Mouse (Mus musculus): ENCODE data around the gene Klc1. TPM values are rescaled to one million over a fixed set of nuclear protein-coding genes. Genes with fewer than 3 reads are reported as not detected.
"Not testable (repeated sequence)": the region's sequence is repeated elsewhere in the genome, so short reads cannot be mapped to it uniquely, and the experiment has no call there.

The Klc1 gene
- 10 to 100 TPM; 55.2 to 59.3 TPM for total RNA-seq (2021)
- long read RNA-seq, experiment 1, partial matches to known transcripts: 6 of 25 reads
- long read RNA-seq, experiment 1, other reads (novel, unspliced or antisense): 12 of 25 reads
- long read RNA-seq, experiment 2, transcript Klc1-204 (16 exons, 2,268 nt): major isoform, 5 of 33 reads
- long read RNA-seq, experiment 2, partial matches to known transcripts: 7 of 33 reads
- long read RNA-seq, experiment 2, other reads (novel, unspliced or antisense): 12 of 33 reads

DNA sequence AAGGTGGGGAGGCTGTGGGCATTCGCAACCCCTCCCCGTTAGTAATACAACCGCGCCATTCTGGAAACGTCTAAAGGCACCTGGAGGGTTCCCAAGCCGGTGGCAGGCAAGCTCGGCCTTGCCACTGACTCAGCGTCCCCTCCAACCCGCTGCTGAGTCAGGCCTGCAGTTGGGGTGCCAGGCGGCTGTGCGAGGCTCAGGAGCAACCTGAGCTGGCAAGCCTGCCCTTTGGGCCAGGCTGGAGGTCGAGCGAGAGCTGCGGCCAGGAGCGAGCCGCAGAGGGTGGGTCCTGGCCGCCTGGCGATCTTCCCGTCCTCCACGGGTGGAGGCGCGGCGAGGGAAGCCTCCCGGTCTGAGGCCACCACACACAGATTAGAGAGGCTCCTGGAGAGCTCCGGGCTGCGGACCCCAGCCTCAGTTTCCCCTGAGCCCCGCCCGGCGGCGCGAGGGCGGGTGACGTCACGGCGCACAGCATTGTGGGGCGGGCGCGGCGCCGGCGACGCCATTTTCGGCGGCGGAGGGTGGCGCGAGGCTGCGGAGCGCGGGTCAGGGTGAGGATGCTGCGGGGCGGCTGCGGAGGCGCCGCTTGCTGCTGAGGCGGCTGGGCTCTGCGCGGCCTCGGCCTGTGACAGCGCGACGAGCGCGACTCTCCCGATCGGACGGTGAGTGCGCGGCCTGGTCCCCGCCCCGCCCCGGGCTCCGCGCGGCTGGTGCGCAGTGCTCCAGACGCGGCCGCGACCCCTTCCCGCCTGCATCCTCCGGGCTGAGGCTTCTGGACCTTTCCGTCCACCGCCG lies at the start of gene Klc1:
Klc1 (plus strand) TSS at position 469 of the 795 bp plus-strand sequence.
- DNase-seq: peak; percentile 69 to 75
- intact Hi-C loops (cut with DNase I): no loop called here

DNA sequence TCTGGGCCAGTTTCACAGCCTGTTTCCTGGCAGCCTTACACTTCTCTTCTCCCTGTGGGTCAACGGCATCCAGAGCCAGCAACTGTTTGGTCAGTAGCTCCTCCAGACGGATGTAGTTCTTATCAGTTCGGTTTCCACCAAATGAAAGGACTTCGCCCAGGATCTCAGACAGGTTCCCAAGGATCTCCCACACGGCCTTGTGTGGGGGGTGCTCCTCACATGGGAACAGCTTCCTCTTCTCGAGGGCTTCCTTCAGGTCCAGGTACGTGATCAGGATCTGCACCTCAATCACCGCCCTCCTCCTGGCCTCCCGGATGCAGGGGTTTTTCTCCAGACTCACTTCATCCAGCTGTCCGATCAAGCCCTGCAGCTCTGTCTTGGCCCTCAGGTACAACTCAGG lies 48.6 kb upstream of the Klc1 start:
- intact Hi-C loops (cut with DNase I): no loop called here

DNA sequence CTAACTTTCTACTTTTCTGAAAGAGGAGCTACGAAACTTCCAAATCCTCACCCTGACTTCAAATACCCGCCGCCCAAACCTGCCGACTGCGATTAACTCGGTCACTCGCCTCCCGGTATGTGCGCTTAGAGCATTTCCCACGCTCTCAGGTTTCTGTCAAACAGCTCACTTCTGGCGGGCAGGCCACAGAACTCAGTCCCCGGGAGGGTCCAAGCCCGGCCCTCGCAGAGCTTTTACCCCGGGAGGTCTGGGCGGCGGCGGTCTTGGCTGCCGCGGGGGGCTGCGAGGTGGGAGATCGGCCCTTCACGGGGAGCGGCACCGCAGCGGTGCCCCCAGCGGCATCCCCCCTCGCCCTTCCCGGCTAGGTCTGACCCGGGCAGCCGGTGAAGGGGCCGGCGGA lies 46.2 kb upstream of the Klc1 start:
- no peak for DNase-seq
- intact Hi-C loops (cut with DNase I): no loop called here

More for the DNA sequence above, 48.6 kb upstream of the Klc1 start:
- DNase-seq: no peak

DNA sequence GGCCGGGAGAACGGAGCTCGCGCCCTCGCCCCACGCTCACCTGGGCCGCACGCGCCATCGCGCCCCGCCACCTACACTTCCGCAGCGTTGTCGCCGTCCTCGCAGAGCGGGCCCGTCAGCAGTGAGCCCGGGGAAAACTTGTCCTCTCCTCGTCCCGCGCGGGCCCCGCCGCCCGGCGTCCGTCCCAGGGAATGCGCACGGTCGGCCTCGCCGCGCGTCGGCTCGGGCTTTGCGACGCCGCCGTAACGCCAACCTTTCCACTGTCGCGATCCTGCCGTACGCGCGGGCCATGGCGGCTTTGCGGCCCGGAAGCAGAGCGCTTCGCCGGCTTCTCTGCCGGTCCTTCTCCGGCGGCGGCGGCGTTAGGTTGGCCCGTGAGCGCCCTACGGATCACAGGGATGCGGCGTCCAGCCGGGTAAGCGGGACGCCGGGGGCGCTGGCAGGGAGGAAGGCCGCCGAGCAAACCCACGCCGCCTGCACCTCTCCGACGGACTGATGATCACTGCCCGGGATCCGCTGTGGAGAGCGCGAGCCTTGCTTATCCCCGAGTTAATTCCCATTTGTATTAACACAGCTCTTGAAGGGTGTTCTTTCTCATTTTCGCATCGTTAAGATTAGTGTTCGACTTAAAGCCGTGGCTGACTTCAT lies 45.5 kb upstream of the Klc1 start, which contains the start of the genes Bag5 and Apopt1:
Bag5 (minus strand) TSS at position 254 of the 648 bp plus-strand sequence.
Apopt1 (plus strand) TSS at position 258 of the 648 bp plus-strand sequence.
- intact Hi-C loops (cut with DNase I): loop anchor here (1.0 kb wide), 1 partner anchor 99 kb away; no protein-coding TSS in a partner anchor
- peak; percentile 83 to 87 for DNase-seq

DNA sequence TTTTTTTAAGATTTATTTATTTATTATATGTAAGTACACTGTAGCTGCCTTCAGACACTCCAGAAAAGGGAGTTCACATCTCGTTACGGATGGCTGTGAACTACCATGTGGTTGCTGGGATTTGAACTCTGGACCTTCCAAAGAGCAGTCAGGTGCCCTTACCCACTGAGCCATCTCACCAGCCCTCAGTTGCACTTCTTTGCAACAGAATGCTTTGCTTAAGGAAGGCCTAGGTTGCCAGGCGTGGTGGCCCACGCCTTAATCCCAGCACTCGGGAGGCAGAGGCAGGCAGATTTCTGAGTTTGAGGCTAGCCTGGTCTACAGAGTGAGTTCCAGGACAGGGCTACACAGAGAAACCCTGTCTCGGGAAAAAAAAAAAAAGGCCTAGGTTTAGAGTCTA lies 44.8 kb upstream of the Klc1 start:
- intact Hi-C loops (cut with DNase I): loop anchor here (1.0 kb wide), 1 partner anchor 98 kb away; no protein-coding TSS in a partner anchor
- not testable (repeated sequence) for DNase-seq

DNA sequence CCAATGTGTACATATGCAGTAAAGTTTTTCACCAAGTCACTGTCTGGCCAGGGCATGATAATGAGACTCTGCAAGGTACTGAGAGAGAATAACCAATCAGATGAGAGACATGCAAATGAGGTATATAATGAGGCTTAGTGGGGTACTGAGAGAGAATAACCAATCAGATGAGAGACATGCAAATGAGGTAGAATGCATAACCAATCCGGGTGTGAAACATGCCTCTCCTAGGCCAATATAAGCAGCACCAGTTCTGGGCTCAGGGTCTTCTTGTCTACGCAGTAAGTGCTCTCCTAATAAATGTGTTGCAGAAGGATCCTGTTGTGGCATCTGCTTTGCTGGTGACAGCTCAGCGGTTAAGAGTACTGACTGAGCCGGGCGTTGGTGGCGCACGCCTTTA lies 42.1 kb upstream of the Klc1 start:
- no peak for DNase-seq
- intact Hi-C loops (cut with DNase I): no loop called here

DNA sequence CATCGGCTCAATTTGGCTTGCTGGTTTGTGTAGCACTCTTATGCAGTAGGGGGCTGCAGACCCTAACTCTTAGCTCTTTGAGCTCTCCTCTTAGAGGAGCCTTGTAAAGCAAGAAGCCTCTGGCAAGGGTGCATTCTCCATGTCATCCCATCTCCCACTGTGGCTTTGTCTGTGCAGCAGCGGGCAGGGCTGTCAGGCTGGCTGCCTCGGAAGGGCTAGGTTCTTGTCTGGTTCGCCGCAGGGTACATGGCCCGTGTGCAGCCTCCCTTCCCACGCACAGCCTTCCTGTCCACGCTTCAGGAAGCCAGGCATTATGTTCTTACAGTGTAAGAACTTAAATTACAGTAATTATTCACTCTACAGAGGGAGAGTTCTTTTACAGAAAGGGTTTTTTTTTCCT lies 40.0 kb upstream of the Klc1 start:
- intact Hi-C loops (cut with DNase I): no loop called here
- no peak for DNase-seq

DNA sequence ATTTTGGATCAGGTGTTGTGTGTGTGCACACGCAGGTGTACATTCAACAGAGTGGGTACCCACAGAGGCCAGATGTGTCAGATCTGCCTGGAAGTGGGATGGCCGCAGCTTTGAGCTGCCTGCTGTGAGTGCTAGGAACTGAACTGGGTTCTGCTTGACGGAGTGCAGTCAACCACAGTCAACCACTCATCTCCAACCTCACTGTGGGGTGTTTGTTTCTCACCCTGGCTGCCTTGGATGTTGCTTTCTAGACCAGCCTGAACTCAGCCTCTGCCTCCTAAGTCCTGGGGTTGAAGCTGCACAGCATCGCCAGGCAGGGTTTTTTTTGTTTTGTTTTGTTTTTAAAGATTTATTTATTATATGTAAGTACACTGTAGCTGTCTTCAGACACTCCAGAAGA lies 38.4 kb upstream of the Klc1 start:
- intact Hi-C loops (cut with DNase I): no loop called here
- DNase-seq: no peak

DNA sequence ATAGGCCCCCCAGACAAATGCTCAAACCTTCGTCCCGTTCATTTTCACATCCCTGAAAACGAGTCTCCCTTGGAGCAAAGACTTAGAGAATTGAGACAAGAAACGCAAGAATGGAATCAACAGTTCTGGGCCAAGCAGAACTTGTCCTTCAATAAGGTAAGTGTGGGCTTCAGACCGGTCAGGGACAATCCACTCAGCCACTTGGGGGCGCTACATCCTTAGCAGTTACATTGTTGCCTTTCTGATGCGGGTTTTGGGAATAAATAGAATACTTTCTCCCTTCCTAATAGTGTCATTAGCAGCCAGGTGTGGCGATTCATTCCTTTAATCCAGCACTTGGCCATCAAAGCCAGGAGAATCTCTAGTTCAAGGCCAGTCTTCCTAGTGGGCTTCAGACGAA lies 36.0 kb upstream of the Klc1 start:
- intact Hi-C loops (cut with DNase I): no loop called here

DNA sequence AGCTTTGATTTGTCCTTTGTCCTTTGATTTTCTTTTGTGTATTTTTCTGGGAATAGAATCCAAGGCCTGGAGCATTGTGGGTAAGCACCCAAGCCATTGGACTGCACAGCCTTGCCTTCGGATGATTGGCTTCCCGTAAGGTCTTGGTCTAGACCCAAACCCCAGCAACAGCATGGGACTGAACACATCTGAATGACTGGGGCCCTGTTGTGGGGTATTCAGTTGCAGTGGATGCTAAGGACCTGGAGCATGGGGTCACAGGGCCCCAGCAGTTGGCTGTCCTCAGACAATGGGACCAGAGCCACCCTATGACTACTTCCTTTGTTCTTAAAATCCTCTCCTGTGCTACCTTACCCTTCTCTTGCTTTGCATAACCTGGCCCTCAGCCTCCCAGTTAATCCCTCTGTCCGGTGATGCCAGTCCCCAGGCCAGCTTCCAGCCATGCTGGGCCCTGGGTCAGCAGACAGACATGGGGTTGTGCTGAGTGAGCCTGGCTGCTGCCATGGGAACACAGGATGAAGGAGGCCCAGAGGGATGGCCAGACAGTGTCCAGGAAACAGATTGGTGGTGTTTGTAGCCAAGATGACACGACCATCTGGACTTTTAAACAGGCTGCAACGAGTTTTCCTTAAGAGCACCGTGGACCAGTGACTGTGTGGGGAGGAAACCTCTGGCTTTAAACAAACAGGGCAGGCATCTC lies 33.9 kb upstream of the Klc1 start:
- peak; percentile 46 to 64 for DNase-seq
- intact Hi-C loops (cut with DNase I): no loop called here

More for the DNA sequence above, 36.0 kb upstream of the Klc1 start:
- peak in 1 of 2 experiments; percentile 56 for DNase-seq

DNA sequence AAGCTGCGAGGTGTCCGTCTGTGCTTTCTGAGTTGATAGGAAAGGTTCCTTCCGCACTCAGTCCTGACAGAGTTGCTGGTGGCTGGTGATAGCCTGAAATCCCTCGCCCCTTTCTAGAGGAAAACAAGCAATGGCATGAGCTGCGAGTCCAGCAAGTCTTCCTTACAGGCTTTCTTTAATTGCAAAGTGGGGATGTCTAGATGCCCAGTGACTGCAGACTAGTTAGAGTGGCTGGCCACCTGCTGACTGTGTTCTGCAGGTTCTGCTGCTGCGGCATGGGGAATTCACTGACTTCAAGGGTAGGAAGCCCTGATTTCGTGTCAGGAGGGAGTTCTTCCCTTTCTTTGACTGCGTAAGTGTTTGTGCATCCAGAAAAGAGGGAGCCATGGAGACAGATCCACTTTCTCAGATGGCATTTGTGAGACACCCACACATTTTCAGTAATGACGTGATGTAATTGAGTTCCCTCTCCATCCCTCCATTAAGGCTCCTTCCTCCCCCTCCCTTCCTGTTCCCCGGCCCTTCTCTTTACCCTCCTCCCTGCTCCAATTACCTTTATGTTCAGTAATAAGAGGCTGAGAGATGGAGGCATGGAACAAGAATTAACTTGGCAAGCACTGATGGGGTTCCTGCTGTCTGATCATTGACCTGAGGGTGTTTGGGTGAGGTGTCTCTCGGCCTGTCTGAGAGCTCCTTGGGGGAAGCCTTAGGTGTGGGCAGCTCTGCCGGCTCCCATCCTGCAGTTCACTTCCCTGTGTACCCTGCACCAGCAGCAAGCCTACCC lies 33.1 kb upstream of the Klc1 start:
- intact Hi-C loops (cut with DNase I): no loop called here

DNA sequence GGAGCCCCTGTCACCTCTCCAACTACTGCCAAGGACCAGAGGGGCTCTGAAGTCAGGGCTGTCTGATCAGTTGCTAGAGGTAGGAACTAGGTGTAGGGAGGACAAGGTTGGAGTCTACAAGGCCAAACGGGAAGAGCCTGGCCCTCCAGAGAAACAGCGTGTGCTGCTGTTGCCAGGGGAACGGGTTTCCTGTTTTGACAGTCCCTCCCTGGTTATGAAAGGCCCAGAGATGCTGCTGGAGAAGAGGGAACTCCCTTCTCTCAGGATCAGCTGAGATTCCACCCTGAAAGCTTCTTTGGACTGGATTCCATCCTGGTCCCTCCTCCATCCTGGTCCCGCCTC lies 32.6 kb upstream of the Klc1 start:
- peak; percentile 33 to 59 for DNase-seq
- intact Hi-C loops (cut with DNase I): no loop called here

More for the DNA sequence above, 33.1 kb upstream of the Klc1 start:
- DNase-seq: no peak

DNA sequence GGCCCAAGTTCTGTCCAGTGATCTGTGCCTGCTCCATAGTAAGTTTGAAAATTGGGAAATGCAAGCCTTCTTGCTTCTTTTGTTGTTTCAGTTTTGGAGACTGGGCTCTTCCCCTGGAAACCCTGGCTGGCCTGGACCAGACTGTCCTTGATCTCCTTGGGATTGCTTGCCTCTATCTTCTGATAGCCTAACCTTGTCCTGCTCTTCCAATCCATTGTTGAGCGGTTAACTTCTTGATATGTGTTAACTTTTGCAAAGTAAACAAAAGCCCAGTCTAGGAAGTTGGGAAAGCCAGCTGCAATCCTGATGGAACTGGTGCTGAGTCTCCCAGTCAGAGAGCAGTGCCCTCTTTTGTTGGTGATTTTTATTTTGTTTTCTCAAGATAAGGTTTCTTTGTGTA lies 30.7 kb upstream of the Klc1 start:
- intact Hi-C loops (cut with DNase I): no loop called here
- no peak for DNase-seq

DNA sequence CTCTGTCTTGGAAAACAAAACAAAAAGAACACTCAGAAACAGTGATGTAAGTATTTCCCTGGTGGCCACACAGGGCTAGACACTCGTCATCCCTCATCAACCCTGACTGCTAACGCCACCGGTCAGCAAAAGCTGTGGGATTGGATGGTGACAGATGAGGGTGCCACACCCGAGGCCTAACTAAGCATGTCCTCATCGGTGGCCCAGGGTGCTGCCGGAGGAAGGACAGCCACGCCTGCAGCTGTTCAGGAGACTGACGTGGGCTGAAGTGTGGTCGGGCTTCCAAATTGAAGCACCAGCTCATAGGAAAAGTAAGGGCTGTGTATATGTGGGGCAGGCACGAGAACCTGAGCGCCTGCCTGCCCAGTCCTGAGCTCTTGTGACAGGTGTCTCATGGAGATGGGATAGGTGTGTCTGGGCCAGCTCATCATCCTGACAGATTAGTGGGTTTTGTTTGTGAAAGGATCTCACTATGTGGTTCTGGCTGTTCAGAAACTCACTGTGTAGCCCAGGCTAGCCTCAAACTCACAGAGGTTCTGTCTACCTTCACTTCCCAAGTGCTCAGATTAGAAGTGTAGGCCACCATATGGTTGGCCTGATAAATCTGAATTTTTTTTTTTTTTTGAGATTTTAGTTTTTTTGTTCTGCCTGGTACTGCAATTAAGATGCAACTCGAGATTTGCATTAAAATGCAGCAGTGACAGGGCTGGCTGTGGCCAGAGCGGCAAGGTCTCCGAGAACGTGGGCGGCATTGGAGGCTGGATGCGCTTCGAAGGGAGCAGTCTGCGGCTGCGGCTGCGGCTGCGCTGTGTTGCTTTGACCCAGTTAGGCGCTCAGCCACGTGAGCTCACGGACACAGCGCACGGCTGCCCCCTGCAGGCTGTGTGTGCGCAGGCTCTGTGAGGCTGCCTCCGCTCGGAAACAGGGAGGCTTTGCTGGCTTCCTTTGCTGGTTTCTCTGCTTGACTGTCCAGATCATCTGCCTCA lies 26.5 kb upstream of the Klc1 start:
- intact Hi-C loops (cut with DNase I): loop anchor here (2.0 kb wide), 1 partner anchor 65 kb away; no protein-coding TSS in a partner anchor
- peak; percentile 85 to 88 for DNase-seq

DNA sequence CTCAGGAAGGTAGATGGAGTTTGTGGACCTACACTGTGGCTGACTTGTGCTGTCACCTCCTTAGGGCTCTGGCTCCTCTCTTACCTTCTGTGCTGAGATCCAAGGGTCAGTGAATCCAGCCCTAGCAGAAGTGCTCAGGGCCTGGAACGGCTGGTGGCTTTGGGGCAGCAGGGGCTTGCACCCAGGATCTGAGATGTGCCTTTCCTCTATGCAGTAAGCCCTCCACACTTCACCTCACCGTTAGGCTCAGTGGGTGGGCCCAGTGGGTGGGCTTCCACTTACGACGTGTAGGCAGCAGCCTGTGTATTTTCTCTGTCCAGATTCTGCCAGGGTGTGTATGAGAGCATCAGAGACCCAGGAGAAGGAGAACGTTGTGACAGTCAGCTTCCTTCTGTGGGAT lies 25.7 kb upstream of the Klc1 start:
- no peak for DNase-seq
- intact Hi-C loops (cut with DNase I): loop anchor here (2.0 kb wide), 1 partner anchor 66 kb away; no protein-coding TSS in a partner anchor

DNA sequence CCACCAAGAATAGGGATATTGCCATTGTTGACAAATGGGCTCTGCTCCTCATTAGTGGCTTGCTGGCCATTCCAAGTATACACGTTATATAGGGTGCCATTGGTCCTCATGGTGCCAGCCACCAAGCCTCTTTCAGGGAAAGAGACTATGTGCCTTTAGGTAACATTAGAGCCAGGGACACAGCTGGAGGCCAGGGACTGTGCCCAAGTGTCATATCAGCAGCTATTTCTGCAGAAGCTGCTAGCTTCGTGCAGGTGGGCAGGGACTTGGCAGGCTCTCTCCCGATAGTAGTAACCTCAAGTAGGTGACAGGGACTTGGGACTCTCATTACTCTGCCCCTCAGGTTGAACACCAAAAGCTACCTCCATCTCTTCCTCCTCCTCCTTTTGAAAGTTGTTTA lies 23.7 kb upstream of the Klc1 start:
- DNase-seq: no peak
- intact Hi-C loops (cut with DNase I): loop anchor here (5.0 kb wide), 1 partner anchor 222 kb away; no protein-coding TSS in a partner anchor

DNA sequence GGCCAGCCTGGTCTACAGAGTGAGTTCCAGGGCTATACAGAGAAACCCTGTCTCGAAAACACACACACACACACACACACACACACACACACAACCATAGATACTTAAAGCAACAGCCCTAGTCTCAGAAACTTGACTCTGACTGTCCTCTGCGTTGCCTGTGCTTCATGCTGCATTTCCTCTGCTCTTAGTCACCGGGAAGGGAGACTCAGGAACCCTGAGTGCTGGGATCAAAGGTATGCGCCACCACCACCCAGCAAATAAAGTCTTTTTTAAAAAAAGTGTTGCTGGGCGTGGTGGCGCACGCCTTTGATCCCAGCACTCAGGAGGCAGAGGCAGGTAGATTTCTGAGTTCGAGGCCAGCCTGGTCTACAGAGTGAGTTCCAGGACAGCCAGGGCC lies 22.0 kb upstream of the Klc1 start:
- not testable (repeated sequence) for DNase-seq
- intact Hi-C loops (cut with DNase I): loop anchor here (5.0 kb wide), 1 partner anchor 221 kb away; no protein-coding TSS in a partner anchor

DNA sequence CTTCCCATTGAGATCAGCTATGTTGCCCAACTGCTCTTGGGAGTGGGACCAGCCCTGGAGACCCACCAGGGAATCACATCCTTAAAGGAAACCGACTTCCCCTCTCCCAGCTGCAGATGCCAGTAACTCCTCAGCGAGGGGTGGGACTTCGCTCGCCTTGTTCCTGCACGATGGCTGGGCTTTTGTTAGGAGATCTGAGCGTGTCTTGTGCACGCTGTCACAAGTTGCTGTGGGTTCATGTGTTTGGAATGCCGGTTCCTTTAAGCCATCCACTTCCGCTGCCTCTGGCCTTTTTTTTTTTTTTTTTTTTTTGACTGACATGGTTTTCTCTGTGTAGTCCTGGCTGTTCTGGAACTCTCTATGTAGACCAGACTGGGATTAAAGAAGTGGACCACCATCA lies 21.3 kb upstream of the Klc1 start:
- intact Hi-C loops (cut with DNase I): loop anchor here (5.0 kb wide), 1 partner anchor 220 kb away; no protein-coding TSS in a partner anchor
- no peak for DNase-seq
